Mouse (Mus musculus): Measurements from ENCODE around the gene R3hdm2.

Gene R3hdm2

GRCm38 (mm10) chr10:127519903-127520713 is 140.0 kb downstream of the R3hdm2 start:
- DNase-seq = no peak

DNA sequence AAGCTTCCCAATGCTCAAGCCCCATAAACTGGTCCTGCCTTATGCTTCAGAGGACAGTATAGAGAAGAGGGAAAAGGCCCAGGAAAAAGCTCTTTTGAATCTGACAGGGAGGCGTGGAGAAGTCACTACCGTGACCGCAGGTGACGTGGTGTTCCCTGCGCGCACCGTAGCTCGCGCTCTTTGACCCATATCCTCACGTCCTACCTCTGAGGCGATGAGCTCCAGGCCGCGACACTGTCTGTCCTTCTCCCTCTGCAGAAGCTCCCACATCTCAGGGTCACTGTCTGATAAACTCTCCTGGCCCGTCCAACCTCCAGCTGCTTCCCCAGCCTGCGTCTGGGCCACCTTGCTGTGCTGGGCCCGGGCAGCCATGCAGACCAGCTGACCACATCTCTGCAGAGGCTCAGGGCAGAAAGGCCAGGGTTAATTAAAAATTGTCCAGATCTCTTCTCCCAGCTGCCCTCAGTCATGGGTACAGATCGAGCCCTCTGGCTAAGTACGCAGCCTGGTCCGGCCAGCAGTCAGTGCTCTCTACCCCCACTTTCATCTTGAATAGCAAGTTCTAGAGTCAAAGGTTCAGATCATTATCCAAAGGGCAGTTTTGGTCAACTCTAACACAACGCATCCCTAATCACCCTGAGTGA is 140.7 kb downstream of the R3hdm2 start:
- DNase-seq = no peak

DNA sequence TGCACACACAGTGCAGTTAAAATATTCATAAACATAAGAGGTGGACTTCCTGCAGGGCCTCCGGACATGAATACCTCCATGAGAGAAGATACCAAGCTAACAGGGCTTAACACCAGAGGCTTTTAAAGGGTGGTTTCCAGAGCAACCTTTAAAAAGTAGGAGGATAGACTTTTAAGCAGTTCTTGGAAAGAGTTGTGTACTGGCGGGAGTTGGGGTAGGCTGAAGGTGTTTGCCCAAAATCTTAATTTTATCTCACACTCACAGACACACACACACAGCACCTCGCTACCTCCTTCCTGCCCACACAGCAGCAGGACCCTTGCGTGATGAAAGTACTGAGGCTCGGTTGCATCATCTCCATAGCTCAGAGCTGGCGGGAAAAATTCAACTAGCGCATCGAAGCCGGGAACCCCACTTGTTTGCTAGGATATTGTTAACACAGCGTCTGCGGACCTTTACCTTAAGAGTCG is 141.5 kb downstream of the R3hdm2 start:
- no peak for DNase-seq

- peak; percentile 87 for DNase-seq
Measured at GRCm38 (mm10) chr10:127522088-127522581, 142.0 kb downstream of the R3hdm2 start, which contains the start of gene Shmt2. Shmt2 (minus strand) TSS chr10:127522444.

- DNase-seq = no peak
Measured at GRCm38 (mm10) chr10:127524646-127525255, 144.6 kb downstream of the R3hdm2 start.

DNA sequence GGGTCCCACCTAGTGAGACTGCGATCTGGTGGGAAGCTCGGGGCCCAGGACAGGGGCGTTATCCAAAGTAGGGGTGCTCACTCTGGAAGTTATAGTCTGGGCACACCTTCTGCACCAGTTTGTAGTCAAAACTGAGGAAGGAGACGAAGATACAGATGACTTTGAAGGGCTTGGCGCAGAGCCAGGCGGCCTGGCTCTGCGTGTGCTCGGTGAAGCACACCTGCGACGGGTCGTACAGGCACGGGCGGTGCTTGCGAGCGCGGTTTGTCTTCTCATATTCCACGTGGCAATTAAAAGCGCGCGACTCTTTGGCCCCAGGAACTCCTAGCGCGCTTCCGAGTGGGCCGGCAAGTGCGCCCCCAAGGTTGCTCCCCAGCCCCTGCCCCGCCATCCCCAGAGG is 145.9 kb downstream of the R3hdm2 start:
- DNase-seq = no peak

DNA sequence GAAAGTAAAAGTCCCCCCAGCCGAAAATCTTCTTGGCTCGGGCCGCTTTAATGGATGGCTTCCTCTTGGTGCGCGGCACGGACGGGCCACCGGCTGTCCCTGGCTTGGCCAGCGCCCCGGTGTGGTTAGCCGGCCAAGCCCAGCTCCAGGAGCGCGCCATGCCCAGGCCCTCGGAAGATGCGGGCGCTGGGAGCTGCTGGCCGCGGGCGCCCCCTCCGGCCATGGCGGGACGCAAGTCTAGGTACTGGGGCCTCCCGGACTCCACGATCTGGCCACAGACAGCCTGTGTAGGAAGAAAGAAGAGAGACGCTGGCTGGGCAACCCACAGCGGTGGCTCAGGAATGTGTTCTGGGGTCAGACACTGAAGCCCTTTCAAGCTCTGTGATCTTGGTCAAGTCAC is 146.6 kb downstream of the R3hdm2 start:
- DNase-seq = no peak

- DNase-seq = no peak
Measured at GRCm38 (mm10) chr10:127527481-127527880, 147.4 kb downstream of the R3hdm2 start.

- no peak for DNase-seq
Measured at GRCm38 (mm10) chr10:127530945-127531344, 150.8 kb downstream of the R3hdm2 start.

DNA sequence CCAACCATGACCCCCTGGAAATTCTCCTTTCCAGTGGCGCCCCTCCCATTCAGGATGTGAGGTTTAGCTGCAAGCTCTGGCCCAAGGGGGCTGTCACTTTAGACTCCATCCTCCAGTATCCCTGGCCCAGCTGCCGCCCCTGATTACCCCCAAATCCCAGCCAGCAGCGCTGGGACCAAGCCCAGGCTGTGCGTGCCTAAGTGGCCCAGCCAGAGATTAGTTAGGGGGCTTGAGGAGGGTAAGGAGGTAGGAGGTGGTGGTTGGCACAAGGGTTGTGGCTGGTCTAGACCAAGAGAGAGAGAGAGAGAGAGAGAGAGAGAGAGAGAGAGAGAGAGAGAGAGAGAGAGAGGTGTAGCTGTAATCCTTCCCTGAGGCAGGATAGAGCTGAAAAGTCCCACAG is 151.4 kb downstream of the R3hdm2 start:
- no peak for DNase-seq

- DNase-seq = no peak
Measured at GRCm38 (mm10) chr10:127534036-127534928, 154.2 kb downstream of the R3hdm2 start, which contains the start of gene Nxph4. Nxph4 (minus strand) TSS chr10:127534559.

GRCm38 (mm10) chr10:127534929-127535384 is 154.8 kb downstream of the R3hdm2 start:
- DNase-seq = no peak

- no peak for DNase-seq
Measured at GRCm38 (mm10) chr10:127536586-127537314, 156.6 kb downstream of the R3hdm2 start.

DNA sequence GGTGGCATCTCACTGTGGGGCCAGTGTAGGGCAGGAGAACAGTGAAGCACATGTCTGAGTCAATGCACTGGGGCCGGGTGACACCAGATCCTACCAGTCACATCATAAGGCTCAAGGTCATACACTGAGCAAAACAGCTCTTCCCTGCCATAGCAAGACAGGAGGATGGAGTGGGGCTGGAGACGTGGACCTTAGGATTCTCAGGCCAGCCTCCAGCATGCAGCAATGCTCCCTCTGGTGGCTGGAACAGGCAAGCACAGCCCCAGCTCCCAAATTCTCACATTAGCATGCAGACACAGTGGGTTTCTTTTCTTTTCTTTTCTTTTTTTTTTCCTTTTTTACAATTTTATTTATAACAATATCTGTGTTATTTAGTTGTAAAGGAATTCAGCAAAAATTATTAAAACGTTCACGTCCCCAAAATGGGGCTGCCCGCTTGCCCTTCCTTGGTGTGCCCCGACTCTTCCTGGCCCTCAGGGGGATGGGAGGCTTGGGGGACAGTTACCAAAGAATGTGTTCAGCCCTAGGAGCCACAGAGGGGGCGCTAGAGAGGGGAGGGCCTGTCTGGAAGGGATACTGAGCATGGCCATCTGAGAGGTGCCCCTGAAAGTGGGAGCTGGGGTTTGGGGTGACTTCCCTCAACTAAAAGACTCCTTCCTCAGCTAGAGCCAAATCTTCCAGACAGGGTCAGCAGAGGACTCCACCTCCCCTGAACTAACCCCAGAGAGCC is 157.9 kb downstream of the R3hdm2 start:
- DNase-seq = peak; percentile 82

DNA sequence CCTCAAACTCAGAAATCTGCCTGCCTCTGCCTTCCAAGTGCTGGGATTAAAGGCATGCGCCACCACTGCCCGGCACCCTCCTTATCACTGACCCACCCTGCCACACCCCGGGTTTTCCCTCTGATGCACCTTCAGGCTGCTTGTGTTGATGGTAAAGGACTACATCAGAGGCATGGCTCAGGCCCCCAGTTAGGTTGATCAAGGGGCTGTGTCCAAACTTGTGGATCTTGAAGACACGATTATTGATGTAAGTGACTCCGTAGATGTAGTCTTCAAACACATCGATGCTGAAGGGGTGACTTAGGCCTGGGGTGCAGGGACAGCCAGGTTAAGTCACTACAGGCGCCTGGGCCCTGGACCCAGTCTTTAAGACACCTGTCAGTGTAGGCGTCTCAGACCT is 161.4 kb downstream of the R3hdm2 start:
- DNase-seq = no peak

DNA sequence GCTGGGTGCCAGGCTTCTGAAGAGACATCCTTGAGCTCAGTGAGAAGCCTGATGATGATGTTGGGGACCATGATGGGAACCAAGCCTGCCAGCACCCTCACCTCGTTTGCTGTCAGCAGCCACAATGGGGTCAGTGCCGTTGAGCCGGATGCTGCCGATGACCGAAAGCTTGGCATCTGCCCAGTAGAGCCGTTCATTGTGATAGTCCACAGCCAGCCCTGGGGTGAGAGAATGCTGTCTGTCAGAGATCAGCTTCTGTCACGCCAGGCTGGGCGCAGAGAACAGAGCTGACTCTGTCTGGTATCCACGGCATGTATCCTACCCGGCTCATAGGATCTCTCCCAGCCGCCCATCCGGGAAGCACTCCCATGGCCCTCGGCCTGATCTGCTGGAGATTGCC is 162.0 kb downstream of the R3hdm2 start:
- DNase-seq = peak; percentile 49

DNA sequence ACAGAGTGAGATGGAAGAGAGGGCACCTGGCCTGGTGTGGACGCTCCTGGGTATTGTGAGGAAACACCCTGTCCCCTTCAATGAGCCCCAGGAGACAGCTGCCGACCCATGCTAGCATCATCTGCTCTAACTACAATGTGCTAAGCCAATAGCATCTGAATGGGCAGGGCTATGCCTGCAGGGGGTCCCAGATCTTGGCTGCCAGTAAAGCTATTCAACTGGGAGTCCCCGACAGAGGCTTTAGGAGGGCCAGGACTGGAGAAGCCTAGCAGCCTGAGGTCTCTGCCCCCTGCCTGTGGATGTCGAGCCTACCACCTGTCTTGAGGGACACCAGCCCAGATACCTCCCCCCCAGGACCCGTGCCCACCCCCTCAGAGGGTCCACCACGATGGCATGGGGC is 162.6 kb downstream of the R3hdm2 start:
- DNase-seq = no peak

DNA sequence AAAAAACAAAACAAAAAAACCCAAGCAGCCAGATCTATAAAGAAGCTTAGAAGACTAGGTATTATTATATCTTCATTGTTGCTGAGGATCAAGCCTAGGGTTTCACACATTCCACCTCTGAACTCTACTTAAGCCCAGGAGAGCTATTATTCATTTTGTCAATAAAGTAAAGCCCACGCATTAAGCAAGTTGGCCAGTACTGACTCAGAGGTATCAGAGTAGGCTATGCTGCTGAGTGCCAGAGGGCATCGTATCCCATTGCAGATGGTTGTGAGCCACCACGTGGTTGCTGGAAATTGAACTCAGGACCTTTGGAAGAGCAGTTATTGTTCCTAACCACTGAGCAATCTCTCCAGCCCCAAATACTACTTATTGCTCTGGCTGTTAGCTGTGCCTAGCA is 163.8 kb downstream of the R3hdm2 start:
- DNase-seq = no peak

DNA sequence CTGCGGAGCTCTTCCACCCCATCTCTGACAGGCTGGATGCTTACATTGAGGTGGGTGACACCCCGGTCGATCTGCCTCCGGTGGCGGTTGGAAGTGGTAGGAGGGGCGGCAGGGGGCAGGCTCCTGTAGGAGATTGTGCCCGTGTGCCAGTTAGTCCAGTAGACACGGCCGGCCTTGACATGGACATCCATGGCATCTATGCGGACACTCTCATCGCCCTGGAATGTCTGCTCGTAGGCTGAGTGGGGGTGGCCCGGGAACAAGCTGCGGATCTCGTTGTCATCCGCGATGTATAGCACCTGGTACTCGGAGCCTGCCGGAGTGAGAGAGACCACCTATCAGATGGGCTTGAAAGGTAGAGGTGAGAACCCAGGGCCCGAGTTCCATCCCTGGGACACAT is 164.2 kb downstream of the R3hdm2 start:
- DNase-seq = no peak

GRCm38 (mm10) chr10:127546505-127546904 is 166.4 kb downstream of the R3hdm2 start:
- DNase-seq = no peak

- no peak for DNase-seq
Measured at GRCm38 (mm10) chr10:127548236-127548635, 168.1 kb downstream of the R3hdm2 start.
